Mouse (Mus musculus): ENCODE results near the gene Gm17428. TPM values are rescaled to one million over a fixed set of nuclear protein-coding genes. Genes with fewer than 3 reads are reported as not detected.
"Not testable (repeated sequence)": the region's sequence is repeated elsewhere in the genome, so short reads cannot be mapped to it uniquely, and the experiment has no call there.

Gm17428 gene
- polyA plus RNA-seq, 1 experiment: not detected

DNA sequence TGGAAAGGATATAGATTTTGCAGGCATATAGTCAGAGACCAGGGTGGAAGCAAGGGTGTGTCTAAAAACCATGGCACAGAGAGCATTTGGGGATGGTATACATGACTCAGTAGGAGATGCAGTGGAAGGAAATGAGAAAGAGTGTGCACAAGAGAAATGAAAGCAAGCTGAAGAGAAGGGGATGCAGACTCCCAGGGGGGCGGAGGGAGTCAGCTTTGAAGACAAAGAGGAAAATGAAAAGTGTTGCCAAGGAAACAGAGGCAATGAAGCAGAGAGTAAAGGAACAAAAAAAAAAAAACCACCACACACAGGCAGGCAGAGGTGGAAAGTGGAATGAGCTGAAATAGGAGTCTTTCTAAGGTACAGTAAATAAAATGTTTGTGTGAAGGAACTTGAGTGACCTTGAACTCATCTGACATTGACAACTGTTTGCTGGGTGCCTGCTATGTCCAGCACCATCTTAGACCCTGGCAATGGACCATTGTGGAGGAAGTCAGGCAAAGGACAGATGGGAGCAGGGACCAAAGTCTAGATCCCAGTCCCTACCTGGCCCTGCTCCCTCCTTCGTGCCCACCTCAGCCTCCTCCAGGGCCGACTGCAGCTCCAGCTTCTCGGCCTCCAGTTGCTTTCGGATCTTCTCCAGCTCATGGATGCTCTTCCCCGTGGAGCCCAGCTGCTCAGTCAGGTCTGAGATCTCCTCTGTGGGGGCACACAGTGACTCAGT, 2.5 kb upstream of the Gm17428 start:
- no peaks in the 10 kb centered on the region for H3K4me1 ChIP-seq (ENCODE audit: control insufficient read depth, insufficient read depth, low read length)
- H3K27ac ChIP-seq (ENCODE audit: insufficient read depth, low read length): no peak overlapping the region
- TF ChIP-seq CTCF (IDR thresholded peaks at IDR 0.05; ENCODE audit: borderline replicate concordance, insufficient read depth, low read length) (no peak), POLR2A (IDR thresholded peaks at IDR 0.05; ENCODE audit: low read depth, low read length) (no peak)

DNA sequence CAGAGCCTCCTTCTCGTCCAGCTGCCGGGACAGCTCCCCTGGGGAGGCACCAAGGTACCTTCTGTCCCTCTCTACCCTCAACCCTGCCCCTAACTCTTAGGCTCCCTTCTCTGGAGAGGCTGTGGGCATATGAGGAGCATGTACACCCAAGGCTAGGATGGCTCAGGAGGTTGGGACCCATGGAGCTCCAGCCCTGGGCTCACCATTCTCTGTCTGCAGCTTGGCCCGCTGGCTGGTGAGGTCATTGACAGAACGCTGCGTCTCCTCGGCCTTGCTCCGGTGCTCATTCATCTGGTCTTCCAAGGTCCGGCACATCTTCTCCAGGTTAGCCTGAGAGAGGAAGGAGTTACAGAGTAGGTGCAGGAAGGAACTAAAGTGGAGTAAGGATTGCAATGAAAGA, 1.9 kb downstream of the Gm17428 start:
- Histone ChIP-seq H3K27ac (ENCODE audit: insufficient read depth, low read length) (no peak overlapping the region), H3K4me3 (ENCODE audit: insufficient read depth, low read length) (no peak overlapping the region), H3K4me1 (ENCODE audit: control insufficient read depth, insufficient read depth, low read length) (no peaks in the 10 kb centered on the region)
- TF ChIP-seq CTCF (IDR thresholded peaks at IDR 0.05; ENCODE audit: borderline replicate concordance, insufficient read depth, low read length) (no peak), POLR2A (IDR thresholded peaks at IDR 0.05; ENCODE audit: low read depth, low read length) (no peak)

More for the DNA sequence above, 2.5 kb upstream of the Gm17428 start:
- no peak overlapping the region for H3K4me3 ChIP-seq (ENCODE audit: insufficient read depth, low read length)

DNA sequence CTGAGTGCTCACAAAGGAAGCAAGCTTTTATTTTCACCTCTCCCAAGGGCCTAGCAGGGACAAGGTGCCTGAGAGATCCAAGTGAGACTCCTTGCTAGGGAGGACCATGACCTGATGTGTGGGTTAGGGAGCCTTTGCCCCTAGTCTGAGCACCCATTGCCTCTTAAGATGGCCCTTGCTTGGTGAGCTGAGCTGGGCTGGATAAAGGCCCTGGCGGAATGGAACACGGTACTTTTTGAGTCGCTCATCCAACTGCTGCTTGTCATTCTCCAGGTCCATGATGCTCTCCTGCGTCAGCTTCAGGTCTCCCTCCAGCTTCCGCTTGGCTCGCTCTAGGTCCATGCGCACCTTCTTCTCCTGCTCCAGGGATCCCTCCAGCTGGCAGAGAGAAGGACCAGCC, 5.2 kb downstream of the Gm17428 start:
- no peak overlapping the region for H3K4me3 ChIP-seq (ENCODE audit: insufficient read depth, low read length)
- no peak for TF ChIP-seq POLR2A (IDR thresholded peaks at IDR 0.05; ENCODE audit: low read depth, low read length)
- TF ChIP-seq CTCF (IDR thresholded peaks at IDR 0.05; ENCODE audit: borderline replicate concordance, insufficient read depth, low read length): no peak
- H3K4me1 ChIP-seq (ENCODE audit: control insufficient read depth, insufficient read depth, low read length): no peaks in the 10 kb centered on the region
- no peak overlapping the region for H3K27ac ChIP-seq (ENCODE audit: insufficient read depth, low read length)

DNA sequence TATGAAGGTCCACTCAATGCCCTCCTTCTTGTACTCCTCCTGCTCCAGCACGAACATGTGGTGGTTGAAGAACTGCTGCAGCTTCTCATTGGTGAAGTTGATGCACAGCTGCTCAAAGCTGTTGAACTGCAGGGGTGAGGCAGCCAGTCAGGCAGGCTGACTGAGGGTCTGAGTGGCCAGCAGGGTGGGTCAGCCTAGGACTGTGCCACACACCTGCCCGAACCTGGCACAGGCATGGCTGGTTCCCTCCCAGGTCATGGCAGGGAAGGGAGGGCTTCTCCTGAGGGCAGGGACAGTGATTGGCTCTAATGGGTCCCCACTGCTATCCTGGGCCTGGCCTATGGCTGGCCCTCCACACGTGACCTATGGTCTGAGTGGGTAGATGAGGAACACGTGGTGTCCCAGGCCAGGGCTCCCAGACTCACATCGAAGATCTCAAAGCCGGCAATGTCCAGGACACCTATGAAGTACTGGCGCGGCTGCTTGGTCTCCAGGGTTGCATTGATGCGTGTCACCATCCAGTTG, 11.7 kb downstream of the Gm17428 start:
- H3K4me1 ChIP-seq (ENCODE audit: control insufficient read depth, insufficient read depth, low read length); H3K27ac ChIP-seq (ENCODE audit: insufficient read depth, low read length); H3K4me3 ChIP-seq (ENCODE audit: insufficient read depth, low read length): not testable (repeated sequence)

DNA sequence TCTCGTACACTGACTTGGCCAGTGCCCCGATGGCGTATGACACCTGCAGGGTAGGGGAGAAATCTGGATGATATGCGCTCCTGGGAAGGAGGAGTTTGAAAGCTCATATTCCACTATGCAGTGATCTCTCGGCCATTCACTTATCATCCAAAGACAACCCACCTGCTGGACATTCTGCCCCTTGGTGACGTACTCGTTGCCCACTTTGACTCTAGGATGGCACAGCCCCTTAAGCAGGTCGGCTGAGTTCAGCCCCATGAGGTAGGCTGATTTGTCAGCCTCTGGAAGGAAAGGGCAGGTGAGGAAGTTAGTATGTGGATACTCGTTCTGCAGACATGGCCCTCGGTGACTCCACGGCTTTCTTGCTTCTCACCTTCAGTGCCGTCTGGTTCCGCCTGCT, 12.1 kb downstream of the Gm17428 start:
- H3K27ac ChIP-seq (ENCODE audit: insufficient read depth, low read length): no peak overlapping the region
- no peak for TF ChIP-seq POLR2A (IDR thresholded peaks at IDR 0.05; ENCODE audit: low read depth, low read length)
- TF ChIP-seq CTCF (IDR thresholded peaks at IDR 0.05; ENCODE audit: borderline replicate concordance, insufficient read depth, low read length): no peak
- H3K4me3 ChIP-seq (ENCODE audit: insufficient read depth, low read length): no peak overlapping the region
- H3K4me1 ChIP-seq (ENCODE audit: control insufficient read depth, insufficient read depth, low read length): no peaks in the 10 kb centered on the region

DNA sequence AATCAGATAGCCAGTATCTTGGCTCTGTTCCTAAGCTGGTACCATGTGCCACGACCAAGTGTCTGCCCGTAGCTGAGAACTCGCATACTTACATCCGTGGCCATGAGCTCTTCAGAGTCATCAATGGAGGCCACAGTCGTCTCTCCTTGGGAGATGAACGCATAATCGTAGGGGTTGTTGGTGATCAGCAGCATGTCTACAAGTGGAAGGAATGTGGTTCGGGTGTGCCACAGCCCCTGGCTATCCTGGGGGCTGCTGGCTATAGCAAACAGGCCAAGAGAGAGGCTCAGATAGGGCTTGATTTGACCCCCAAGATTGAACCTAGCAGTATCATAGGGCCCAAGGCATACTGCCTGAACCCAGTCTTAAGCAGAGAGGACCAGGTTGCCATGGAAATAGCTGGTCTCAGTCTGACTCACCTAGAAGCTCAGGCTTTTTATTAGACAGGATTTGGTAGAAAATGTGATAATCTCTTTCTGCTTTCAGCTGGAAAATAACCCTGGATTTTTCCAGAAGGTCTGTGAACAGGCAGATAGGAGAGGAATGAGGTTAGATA, 13.2 kb downstream of the Gm17428 start:
- H3K4me3 ChIP-seq (ENCODE audit: insufficient read depth, low read length): no peak overlapping the region
- no peak overlapping the region for H3K27ac ChIP-seq (ENCODE audit: insufficient read depth, low read length)
- no peak for TF ChIP-seq POLR2A (IDR thresholded peaks at IDR 0.05; ENCODE audit: low read depth, low read length)
- TF ChIP-seq CTCF (IDR thresholded peaks at IDR 0.05; ENCODE audit: borderline replicate concordance, insufficient read depth, low read length): no peak
- no peaks in the 10 kb centered on the region for H3K4me1 ChIP-seq (ENCODE audit: control insufficient read depth, insufficient read depth, low read length)

DNA sequence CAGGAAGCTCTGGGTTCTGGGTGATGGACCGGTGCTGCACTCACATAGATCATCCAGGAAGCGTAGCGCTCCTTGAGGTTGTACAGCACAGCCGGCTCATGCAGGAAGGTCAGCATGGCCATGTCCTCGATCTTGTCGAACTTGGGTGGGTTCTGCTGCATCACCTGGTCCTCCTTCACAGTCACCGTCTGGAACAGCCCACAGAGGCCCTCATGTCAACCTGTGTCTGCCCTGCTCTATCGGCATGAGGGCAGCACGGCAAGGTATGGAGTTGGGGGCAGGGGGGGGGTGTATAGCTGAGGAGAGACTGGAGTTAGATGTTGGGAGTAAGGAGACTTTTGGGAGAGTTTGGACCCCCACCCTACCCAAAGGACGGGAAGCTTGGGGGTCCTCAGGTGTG, 15.5 kb downstream of the Gm17428 start:
- H3K4me1 ChIP-seq (ENCODE audit: control insufficient read depth, insufficient read depth, low read length): no peaks in the 10 kb centered on the region
- no peak for TF ChIP-seq POLR2A (IDR thresholded peaks at IDR 0.05; ENCODE audit: low read depth, low read length)
- TF ChIP-seq CTCF (IDR thresholded peaks at IDR 0.05; ENCODE audit: borderline replicate concordance, insufficient read depth, low read length): no peak
- no peak overlapping the region for H3K4me3 ChIP-seq (ENCODE audit: insufficient read depth, low read length)
- H3K27ac ChIP-seq (ENCODE audit: insufficient read depth, low read length): no peak overlapping the region

DNA sequence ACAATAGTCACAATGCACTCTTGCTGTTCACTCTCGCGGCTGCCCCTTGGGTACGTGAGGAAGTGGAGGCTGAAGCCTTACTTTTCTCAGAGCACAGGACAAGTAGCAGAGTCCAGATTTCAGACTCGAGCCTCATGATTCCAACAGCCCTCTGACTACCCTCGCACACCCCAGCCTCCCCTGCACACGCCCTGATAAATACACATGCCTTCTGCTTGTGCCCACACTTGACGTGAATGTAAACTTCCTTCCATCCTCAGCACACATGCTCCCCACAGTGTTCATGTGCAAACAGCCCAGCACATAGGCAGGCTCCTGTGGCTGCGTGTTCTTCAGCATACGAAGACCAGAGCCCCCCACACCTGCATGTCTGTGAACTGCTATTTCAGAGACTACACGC, 16.9 kb downstream of the Gm17428 start:
- Histone ChIP-seq H3K4me3 (ENCODE audit: insufficient read depth, low read length) (no peak overlapping the region), H3K27ac (ENCODE audit: insufficient read depth, low read length) (no peak overlapping the region), H3K4me1 (ENCODE audit: control insufficient read depth, insufficient read depth, low read length) (no peaks in the 10 kb centered on the region)
- TF ChIP-seq POLR2A (IDR thresholded peaks at IDR 0.05; ENCODE audit: low read depth, low read length) (no peak), CTCF (IDR thresholded peaks at IDR 0.05; ENCODE audit: borderline replicate concordance, insufficient read depth, low read length) (no peak)

DNA sequence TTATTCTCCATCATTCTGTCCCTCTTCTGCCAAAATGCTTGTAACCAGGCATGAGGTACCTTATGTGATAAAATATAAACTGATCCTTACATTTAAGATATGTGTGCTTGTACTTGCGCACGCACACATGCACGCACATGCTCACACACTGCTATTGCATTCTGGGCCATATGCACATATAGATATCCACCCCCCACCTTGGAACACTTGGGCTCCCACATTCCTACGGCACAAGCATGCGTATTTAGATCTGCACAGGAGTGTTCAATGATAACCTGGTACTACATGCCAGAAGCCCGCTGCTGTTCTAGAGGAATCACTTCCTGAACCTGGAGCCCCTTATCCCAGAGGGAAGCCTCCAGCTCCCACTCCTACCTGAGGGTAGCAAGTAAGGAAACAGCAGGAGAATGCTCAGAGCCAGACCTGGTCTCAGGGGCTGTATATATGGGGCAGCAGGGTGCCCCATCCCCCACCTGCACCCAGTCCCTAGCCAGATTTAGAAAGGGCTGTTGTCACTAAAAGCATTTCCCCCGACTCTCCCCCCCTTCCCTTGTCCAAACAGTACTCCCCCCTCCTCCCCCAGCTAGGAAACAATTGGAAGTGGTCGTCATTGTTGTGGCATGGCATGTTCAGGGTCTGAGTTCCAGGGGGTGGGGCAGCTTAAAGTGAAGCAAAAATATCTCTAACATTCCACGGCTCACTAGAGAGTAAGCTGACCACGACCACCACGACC, 17.6 kb downstream of the Gm17428 start, which contains the start of gene Myh7:
TSS of gene Myh7 (minus strand) at position 491 of the 733 bp plus-strand sequence.
- Histone ChIP-seq H3K4me1 (ENCODE audit: control insufficient read depth, insufficient read depth, low read length) (no peaks in the 10 kb centered on the region), H3K27ac (ENCODE audit: insufficient read depth, low read length) (no peak within 1 kb of the TSS), H3K4me3 (ENCODE audit: insufficient read depth, low read length) (no peak within 1 kb of the TSS)
- no peak for TF ChIP-seq POLR2A (IDR thresholded peaks at IDR 0.05; ENCODE audit: low read depth, low read length)
- TF ChIP-seq CTCF (IDR thresholded peaks at IDR 0.05; ENCODE audit: borderline replicate concordance, insufficient read depth, low read length): no peak

DNA sequence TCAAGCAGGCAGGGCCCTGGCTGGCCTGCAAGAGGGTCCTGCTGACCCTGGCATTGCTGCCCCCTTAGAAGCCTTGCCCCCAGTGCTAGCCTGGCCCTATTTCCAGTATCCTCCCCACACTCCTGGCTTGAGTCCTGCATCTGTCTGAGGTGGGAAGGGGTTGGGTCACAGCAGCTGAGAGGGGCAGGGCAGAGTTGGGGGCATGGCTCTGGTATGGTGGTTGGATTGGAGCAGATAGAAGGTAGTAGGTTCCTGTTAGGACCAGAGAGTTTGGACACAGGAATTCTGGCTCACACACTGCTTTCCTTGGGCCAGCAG, 18.1 kb downstream of the Gm17428 start:
- no peak overlapping the region for H3K27ac ChIP-seq (ENCODE audit: insufficient read depth, low read length)
- TF ChIP-seq POLR2A (IDR thresholded peaks at IDR 0.05; ENCODE audit: low read depth, low read length) (no peak), CTCF (IDR thresholded peaks at IDR 0.05; ENCODE audit: borderline replicate concordance, insufficient read depth, low read length) (no peak)

More for the DNA sequence above, 18.1 kb downstream of the Gm17428 start:
- no peaks in the 10 kb centered on the region for H3K4me1 ChIP-seq (ENCODE audit: control insufficient read depth, insufficient read depth, low read length)
- no peak overlapping the region for H3K4me3 ChIP-seq (ENCODE audit: insufficient read depth, low read length)

Measured in embryonic fibroblast, embryonic 13.5 days (primary cell).